Mouse (Mus musculus) thymus, postnatal 4 days (tissue): ENCODE measurements at regions not wholly inside any gene's neighbourhood (a gene's known extent, or its start where the extent isn't known, plus 50 kb on each side); places are given as distances from the start of the nearest gene placed in this dataset.

ENCODE experiments used
- DNase-seq: peaks from one replicate; pipeline ENCODE4 v3.0.0; 2021

GRCm38 (mm10) chr11:19073265-19073664 lies 54.5 kb upstream of the Meis1 start:
- no peak for DNase-seq

- DNase-seq = no peak
Observed at GRCm38 (mm10) chr11:19073887-19074564, 55.2 kb upstream of the Meis1 start.

- DNase-seq = no peak
Observed at GRCm38 (mm10) chr11:19091101-19091857, 72.5 kb upstream of the Meis1 start.

GRCm38 (mm10) chr11:19092967-19093745 lies 74.4 kb upstream of the Meis1 start:
- DNase-seq = no peak

- DNase-seq = no peak
Observed at GRCm38 (mm10) chr11:19093749-19094148, 75.0 kb upstream of the Meis1 start.

GRCm38 (mm10) chr11:19094183-19094582 lies 75.4 kb upstream of the Meis1 start:
- no peak for DNase-seq

- no peak for DNase-seq
Observed at GRCm38 (mm10) chr11:19102981-19103568, 84.3 kb upstream of the Meis1 start.

- no peak for DNase-seq
Observed at GRCm38 (mm10) chr11:19107180-19107579, 88.4 kb upstream of the Meis1 start.

GRCm38 (mm10) chr11:19109055-19109454 lies 90.3 kb upstream of the Meis1 start:
- DNase-seq = no peak

GRCm38 (mm10) chr11:19111916-19112575 lies 93.3 kb upstream of the Meis1 start:
- DNase-seq = no peak

GRCm38 (mm10) chr11:19117121-19117520 lies 98.3 kb upstream of the Meis1 start:
- DNase-seq = no peak

GRCm38 (mm10) chr11:19118258-19118657 lies 99.5 kb upstream of the Meis1 start:
- no peak for DNase-seq

- DNase-seq = no peak
Observed at GRCm38 (mm10) chr11:19119927-19120827, 101.4 kb upstream of the Meis1 start.

- DNase-seq = no peak
Observed at GRCm38 (mm10) chr11:19120871-19121270, 102.1 kb upstream of the Meis1 start.

GRCm38 (mm10) chr11:19135375-19136050 lies 116.7 kb upstream of the Meis1 start:
- no peak for DNase-seq

- DNase-seq = no peak
Observed at GRCm38 (mm10) chr11:19138423-19138822, 119.6 kb upstream of the Meis1 start.

GRCm38 (mm10) chr11:19138831-19139230 lies 120.0 kb upstream of the Meis1 start:
- DNase-seq = no peak

GRCm38 (mm10) chr11:19143267-19144000 lies 124.6 kb upstream of the Meis1 start:
- DNase-seq = no peak

- no peak for DNase-seq
Observed at GRCm38 (mm10) chr11:19144506-19144905, 125.7 kb upstream of the Meis1 start.

GRCm38 (mm10) chr11:19145263-19145662 lies 126.5 kb upstream of the Meis1 start:
- DNase-seq = no peak
